Mouse (Mus musculus) megakaryocyte-erythroid progenitor cell, adult 5 weeks (primary cell): ENCODE measurements around the gene Panx1. TPM values are rescaled to one million over a fixed set of nuclear protein-coding genes. Genes with fewer than 3 reads are reported as not detected.

Source experiments
- polyA plus RNA-seq: library from polyadenylated mRNA; stranded (reverse); fragments of >175 nt; gene quantifications from 2 replicates; pipeline ENCODE4 v1.2.3, GENCODE M21; 2012

Panx1 gene
- 13.2 and 14.9 TPM in 2 replicates for polyA plus RNA-seq

GRCm38 (mm10) chr9:15045084-15045669 lies at the start of gene Panx1:
Gene Panx1 (minus strand): TSS chr9:15045478.

Other genes starting within 250 kb of the Panx1 start
- not detected in 2 replicates for gene Gpr83, start 185.3 kb downstream of the Panx1 start, polyA plus RNA-seq
- 0.23 TPM in 1 of 2 replicates, not detected in the other for gene Izumo1r, start 141.5 kb downstream of the Panx1 start, polyA plus RNA-seq
- gene Hephl1, start 66.6 kb upstream of the Panx1 start, polyA plus RNA-seq = not detected in 2 replicates
- gene Vstm5, start 193.6 kb upstream of the Panx1 start, polyA plus RNA-seq = not detected in 2 replicates
- gene Med17, start 234.5 kb upstream of the Panx1 start, polyA plus RNA-seq = 12.9 and 14.6 TPM in 2 replicates